Mouse (Mus musculus) lung, postnatal 25 days (tissue): ENCODE results near the gene Plppr1.
A peak's percentile ranks its signal among the peaks of the same experiment; 100 is the strongest.

ENCODE experiments used
- DNase-seq: peaks from one replicate; pipeline ENCODE4 v3.0.0; 2022; ENCODE audit warnings: low spot score

The Plppr1 gene

DNA sequence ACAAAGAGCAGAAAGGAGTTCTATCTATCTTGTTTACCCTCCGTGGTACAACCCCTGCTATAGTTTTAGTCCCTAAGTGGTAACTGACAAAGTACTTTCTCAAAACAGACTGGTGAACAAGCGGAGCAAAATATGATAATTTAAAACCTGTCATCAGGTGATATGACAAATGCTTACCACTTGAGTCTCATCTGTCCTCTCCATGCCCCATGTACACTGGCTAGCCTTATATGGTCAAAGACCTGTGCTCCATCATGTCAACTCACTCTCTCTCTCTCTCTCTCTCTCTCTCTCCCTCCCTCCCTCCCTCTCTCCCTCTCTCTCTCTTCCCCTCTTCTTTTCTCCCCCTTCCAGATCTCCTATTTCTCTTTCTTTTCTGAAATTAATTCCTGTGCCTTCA is 59.8 kb downstream of the Plppr1 start:
- DNase-seq: no peak

- DNase-seq: no peak
Observed at GRCm38 (mm10) chr4:49144798-49145197, 85.7 kb downstream of the Plppr1 start.

DNA sequence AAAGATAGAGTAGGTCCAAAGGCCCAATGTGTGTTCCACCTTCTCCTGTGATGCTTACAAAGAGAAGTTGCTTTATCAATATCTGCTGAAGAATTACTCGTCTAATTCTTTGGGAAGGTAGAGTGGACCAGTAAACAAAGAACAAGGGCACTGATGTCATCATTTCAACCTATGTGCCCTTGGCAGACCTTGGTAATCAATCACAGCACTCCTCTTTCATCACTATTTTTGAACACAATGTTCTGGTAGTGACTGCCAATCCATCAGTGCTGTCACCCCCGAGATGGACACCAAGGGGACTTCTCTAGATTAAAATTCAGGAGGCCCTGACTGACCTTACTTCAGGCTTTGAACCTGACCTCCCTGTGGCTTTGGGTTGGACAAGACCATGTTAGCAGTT is 89.7 kb downstream of the Plppr1 start:
- no peak for DNase-seq

DNA sequence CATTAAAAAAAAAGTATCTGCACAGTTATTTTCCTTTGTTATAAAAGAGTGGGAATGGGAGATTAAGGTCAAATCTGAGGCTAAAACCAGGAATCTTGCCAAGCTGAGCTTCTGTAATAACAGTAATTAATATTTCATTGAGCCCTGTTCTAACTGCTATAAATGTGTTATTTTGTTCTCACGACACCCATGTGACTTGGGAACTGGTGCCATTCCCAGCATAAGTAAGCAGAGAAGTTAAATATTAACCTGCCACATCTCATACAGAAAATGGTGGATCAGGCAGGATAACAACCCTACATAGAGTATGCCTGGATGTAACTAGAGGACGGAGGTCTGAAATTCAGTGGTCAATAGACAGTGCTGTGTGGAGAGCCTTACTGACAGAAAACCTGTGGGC is 90.2 kb downstream of the Plppr1 start:
- DNase-seq: no peak

GRCm38 (mm10) chr4:49153849-49154248 is 94.8 kb downstream of the Plppr1 start:
- DNase-seq: peak; percentile 35

- DNase-seq: no peak
Observed at GRCm38 (mm10) chr4:49156781-49157180, 97.7 kb downstream of the Plppr1 start.

DNA sequence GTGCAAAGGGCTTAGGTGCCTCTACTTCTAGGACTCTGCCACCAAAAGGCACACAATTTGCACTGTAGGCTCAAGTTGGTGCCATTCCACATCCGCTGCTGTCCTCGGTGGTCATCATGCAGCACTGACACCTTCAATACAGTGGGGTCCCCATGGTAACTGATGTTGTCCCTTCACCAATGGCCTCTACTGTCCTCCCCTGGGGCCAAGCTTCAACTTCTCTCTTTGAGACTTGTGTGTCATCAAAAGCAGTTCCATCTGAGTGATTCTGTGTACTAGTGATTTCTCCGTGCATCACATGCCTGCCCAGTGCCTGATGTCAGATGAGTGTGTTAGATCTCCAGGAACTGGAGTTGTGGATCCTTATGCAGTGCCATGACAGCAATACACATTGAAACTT is 104.2 kb downstream of the Plppr1 start:
- DNase-seq: no peak

DNA sequence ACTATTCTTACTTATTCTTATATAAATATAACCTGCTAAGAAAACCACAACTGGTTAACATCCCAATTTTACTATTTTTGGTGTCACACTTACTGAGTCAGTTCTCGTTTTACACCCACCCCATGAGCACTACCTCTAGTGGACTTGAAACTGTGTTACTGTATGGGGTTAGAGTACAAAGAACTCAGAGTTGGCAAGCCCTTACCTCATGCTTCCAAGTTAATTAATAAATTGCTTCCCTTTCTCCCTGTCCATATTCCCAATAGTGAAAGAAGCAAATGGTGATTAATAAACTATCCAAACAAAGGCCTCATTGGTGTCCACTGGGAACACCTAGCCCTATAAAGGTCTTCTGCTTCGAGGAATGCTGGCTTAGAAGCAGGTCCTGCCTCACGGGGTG is 107.3 kb downstream of the Plppr1 start:
- DNase-seq: no peak

DNA sequence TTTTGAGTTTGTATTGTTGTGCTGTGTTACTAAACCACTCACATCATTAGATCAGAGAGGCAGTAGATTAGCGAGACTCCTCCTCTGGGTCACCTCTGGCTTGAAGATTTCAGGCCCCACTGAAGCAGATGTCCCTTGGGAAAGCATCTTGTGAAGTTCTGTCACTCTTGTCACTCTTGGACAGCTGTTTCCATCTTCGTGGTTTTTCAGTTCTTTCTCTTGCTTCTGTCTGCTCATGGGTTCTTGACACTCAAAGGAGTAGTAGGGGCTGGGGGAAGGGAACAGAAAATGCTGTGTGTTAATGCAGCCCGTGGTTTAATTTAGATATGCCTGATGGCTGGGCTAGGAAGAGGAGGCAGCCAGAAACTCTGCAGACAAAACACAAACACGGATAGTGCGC is 108.0 kb downstream of the Plppr1 start:
- no peak for DNase-seq

DNA sequence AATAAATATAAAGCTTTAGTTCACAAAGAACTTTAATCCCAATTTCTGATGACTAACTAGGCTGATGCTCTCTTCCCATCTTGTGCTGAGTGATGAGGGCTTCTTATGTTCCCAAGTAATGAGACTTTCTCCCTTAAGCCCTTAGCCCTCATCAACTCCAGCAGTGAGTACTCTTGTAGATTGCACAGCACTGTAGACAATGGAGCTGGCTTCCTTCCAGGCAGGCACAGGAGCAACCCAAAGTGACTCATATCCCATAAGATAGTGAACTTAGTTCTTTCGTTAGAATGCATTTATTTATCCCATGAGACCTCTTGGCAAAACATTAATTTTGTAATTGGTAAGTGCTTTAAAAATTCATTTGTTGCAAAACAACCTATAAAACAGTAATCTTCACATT is 110.4 kb downstream of the Plppr1 start:
- no peak for DNase-seq

GRCm38 (mm10) chr4:49178101-49178500 is 119.0 kb downstream of the Plppr1 start:
- DNase-seq: no peak

DNA sequence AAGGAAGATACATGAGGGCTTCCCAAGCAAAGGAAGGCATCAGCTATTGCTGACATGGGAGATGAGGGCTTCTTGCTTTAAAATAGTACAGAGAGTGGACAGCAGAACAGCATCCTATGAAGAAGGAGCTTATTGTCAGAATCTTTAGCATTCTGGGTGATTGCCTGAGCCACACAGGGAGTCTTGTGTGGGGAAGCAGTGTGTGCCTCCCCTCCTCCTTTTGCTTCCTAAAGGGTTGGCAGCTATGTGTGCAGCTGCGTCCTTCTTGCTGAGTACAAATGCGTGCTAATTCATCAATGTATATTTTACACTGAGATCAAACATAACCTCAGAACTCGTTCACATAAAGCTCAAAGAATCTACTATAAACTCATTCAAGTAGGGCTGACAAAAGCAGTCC is 119.8 kb downstream of the Plppr1 start:
- no peak for DNase-seq

DNA sequence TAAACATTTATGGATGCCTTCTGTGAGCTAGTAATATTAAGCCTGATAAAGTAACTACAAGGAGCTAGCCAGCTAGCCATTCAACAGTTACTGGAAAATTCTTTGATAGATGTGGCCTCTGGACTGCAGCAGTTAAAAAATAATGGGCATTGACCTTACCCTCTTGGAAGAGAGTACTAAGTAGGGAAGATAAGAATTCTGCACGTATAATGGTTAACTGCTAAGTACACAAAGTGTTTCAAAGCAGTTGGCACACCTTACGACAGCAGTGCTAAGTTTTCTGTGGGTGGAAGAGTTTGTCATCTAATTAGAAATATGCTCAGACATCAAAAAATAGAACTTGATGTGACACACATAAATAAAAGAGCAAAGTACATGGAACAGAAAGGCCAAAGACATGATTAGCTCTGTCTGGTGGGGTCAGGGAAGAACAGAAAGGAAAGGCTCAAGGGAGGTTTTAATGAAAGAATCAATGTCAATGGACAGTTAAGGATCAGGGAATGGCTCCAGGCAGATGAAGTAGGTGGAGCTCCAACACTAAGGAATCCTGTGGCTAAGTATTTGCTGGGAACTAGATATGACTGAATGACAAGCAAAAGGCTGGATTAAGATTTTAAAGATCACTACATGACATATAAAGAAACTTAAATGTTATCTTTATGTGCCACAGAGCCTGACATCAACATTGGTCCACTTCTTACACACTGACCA is 120.6 kb downstream of the Plppr1 start:
- no peak for DNase-seq

DNA sequence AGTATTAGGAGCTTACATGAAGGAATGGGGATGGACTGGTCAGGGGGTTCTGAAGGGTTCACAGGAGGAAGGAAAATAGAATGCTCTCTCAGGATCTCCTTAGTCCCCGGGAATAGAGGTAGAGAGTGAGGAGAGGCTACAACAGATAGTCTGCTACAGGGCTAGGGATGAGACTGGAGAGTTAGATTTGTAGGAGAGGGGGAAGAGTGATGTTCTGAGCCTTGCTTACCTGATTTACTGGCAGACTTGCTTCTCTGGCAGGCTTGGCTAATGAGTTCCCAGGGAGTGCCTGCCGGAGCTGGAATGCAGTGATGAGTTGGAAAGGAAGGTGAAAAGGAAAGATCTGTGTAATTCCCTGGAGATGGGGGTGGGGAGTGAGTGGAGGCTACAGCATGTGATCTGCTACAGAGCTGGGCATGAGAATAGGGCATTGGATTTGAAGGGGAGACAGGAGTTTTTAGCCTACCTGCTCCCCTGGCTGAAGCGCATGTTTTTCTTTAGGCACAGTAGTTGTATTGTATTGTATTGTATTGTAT is 131.0 kb downstream of the Plppr1 start:
- no peak for DNase-seq

- peak; percentile 18 for DNase-seq
Observed at GRCm38 (mm10) chr4:49197125-49197747, 138.2 kb downstream of the Plppr1 start.

DNA sequence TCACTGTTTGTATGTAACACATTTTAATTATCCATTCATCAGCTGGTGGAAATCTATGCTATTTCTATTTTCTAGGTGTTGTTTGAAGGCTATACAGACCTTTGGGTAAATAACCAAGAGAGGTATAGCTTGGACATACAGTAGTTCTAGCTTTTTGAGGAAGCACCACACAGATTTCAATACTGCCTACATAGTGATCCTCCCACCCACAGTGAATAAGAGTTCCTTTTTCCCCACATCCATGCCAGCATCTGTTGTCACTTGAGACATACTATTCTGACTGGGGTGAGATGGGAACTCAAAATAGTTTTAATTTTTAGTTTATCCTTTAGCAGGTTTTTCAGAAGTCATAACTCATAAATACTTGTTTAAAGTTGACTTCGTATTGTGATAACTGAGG is 151.4 kb downstream of the Plppr1 start:
- no peak for DNase-seq

DNA sequence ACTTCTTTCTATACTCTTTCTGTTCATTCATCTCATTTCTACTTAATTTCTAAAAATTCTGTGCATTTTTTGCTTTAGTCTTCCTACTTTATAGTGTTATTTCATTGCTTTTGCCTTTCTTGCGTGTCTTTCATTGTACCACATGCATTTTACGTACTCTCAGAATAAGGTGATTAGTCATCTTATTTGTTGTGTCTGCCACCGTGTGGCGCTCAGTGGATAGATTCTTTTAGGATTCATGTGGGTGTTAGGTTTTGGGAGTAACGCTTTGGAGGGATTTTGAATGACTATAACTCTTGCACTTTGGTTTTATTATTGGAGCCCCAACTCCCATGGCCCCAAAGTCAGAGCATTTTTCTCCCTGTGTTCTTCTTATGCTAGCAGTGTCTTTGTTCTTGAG is 152.5 kb downstream of the Plppr1 start:
- no peak for DNase-seq

DNA sequence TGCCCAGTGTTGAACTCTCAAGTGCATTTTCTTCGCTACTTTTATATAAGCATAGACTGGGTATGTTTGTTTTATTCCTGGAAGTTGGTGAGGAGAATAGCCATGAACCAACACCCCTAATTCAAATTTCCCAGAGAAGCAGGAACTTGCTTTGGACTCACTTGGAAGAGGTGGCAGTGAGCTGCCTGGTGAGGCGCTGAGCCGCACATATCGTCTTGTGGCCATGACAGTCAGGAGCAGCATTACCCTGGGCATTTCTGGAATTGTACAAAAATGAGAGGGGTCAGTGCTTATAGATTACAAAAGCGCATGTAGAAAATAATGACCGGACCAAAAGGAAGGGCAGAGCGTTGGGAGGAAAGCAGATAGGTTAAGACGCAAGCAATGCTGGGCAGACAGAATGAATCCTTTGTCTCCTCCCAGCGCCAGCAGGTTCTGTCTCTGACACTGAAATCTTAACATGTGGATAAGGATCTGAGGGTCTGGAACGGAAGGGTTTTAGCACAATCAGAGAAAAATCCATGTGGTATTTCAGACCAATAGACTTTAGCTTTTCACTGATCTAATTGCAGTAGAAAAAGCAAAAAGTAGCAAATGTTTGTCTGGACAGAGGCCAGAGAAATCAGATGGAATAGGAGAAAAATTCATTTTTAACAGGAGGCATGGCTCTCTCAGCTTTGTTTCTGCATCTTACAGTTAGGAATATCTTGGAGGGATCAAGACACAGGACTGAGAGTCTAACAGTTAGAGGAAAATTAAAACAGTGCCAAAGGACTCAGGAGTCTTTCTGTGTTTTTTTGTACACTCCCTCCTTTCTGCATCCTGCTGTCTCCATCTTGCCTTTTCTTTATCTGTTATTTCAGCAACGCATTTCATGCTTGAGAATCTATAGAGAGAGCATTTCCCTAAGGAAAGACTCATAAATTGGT is 153.8 kb downstream of the Plppr1 start:
- no peak for DNase-seq

- no peak for DNase-seq
Observed at GRCm38 (mm10) chr4:49214341-49214740, 155.3 kb downstream of the Plppr1 start.

GRCm38 (mm10) chr4:49223501-49223900 is 164.4 kb downstream of the Plppr1 start:
- no peak for DNase-seq

GRCm38 (mm10) chr4:49225021-49225420 is 165.9 kb downstream of the Plppr1 start:
- peak; percentile 1 for DNase-seq

DNA sequence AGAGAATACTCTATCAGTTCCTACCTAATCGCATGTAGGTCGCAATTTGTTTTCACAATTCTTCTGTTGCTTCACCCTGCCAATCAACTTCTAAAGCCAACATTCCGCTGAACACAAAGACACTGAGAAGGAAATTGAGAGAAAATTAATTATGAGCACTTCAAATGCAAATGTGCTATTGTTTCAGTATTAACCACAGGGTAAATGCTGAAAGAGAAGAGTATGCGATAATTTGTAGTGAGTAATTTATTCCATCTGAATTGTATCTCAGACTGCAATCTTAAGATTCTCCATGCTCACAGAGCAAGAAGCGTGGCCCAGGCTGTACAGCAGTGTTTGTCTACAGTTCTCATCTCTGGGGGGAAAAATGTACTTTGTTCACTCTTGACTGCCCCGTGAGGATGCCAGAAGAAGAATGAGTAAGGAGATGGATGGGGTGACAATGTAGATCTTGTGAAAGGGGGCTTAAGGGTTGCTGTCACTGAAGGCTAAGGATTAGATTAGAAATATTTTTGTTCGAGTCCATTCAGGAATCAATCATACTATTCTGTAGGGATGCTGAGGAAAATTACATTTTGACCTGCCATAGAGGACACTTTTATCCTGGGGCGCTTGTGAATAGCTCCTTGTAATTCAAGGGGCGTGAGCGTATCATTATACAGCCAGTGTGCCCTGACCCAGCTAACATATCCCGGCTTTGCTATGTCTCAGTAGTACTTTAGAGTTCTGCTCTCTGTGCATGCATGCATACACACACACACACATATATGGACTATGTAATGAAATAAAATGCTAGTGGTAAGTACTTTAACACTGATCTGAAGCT is 173.3 kb downstream of the Plppr1 start:
- no peak for DNase-seq
